Mouse (Mus musculus): ENCODE measurements around the gene Edf1.

DNA sequence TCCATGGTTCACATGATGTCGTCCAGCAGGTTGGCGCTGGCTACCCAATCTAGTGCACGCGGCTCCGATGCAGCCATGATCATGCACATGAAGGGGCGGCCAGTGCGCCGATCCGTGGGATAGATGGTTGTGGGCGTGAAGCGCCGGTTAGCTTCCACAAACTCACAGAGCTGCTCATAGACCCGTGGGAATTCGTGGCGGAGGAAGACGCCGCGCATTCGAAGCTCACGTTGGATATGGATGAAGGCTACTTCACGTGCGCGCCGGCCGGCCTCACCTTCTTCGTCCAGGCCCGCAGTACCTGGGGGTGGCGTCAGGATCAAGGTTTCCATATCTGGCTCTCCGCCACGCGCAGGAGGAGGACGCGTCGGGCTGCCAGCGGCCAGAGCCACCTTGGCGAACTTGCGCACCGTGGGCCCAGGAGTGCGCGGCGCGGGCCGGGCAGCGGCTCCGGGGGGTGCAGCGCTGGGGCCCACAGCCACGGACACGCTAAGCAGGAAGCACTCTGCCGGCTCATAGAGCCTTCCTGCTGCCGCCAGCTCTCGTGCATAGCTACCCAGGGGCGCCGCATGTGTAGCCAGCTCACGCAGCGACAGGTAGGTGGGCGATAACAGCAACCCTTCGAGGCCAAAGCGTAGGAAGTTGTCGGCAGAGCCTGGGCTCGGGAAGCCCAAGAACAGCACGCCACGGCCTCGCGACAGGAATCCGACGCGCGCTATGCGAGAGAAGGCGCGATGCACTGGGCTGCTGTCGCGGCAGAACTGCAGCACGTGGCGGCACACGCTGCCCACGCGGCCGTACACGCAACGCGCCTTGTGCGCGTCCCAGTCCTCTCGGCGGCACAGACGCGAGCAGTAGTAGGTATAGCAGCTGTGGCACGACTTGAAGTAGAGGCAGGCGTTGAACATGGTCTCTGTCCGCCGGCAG lies 19.6 kb downstream of the Edf1 start:
- TF ChIP-seq SIN3A (IDR thresholded peaks at IDR 0.05; ENCODE audit: low read length) (no peak), UBTF (IDR thresholded peaks at IDR 0.05; ENCODE audit: low read depth, low read length) (no peak)
